Mouse (Mus musculus) frontal cortex, postnatal 36 days (tissue): ENCODE measurements at regions not wholly inside any gene's neighbourhood (a gene's known extent, or its start where the extent isn't known, plus 50 kb on each side); places are given as distances from the start of the nearest gene placed in this dataset.
A peak's percentile ranks its signal among the peaks of the same experiment; 100 is the strongest.
"Not testable (repeated sequence)": the region's sequence is repeated elsewhere in the genome, so short reads cannot be mapped to it uniquely, and the experiment has no call there.

ENCODE experiments used
- DNase-seq, 2 experiments: peaks; one replicate each; pipeline ENCODE4 v3.0.0; 2022; ENCODE audit warnings: low spot score in 2 of 2

DNA sequence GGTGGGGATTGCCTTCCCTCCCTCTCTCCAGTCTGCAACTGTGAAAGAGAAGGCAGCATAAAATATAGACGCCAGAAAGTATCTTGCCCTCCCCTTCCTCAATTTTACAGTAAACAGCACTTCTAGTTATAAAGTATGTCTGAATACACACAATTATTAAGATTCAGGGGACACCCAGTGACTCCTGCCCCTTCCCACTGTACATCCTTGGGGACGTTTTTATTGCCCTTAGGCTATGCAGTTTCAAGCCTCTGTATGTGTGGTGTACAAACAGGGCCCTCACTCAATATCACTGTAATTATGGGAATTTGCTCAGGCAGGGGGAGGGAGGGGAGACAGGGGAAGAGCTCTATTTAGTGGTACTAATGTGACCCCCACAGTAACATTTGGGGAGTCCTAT is 519.6 kb upstream of the Sall1 start:
- DNase-seq: no peak

GRCm38 (mm10) chr8:89562597-89562996 is 518.6 kb upstream of the Sall1 start:
- DNase-seq: no peak

- no peak for DNase-seq
Measured at GRCm38 (mm10) chr8:89541231-89541630, 497.3 kb upstream of the Sall1 start.

- no peak for DNase-seq
Measured at GRCm38 (mm10) chr8:89534605-89535004, 490.6 kb upstream of the Sall1 start.

- no peak for DNase-seq
Measured at GRCm38 (mm10) chr8:89525041-89525440, 481.1 kb upstream of the Sall1 start.

DNA sequence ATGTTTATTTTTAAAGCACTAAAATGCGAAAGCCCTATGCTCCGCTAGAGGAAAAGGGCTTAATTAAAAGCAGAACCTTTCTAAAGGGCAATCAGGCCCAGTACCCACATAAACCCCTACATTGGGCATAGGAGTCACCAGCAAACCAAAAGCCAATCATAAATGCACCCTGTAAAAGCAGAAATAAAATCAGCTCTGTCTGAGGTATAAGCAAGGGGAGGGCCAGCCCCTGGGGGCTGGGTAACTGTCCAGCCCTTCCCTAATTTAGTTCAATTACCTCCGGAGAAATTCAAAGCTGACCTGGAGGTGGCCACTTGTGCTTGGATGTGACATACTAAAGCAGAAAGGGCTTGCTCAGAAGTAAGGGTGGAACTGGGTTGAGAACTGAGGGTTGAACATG is 479.4 kb upstream of the Sall1 start:
- DNase-seq: no peak

GRCm38 (mm10) chr8:89516602-89517001 is 472.6 kb upstream of the Sall1 start:
- DNase-seq: no peak

DNA sequence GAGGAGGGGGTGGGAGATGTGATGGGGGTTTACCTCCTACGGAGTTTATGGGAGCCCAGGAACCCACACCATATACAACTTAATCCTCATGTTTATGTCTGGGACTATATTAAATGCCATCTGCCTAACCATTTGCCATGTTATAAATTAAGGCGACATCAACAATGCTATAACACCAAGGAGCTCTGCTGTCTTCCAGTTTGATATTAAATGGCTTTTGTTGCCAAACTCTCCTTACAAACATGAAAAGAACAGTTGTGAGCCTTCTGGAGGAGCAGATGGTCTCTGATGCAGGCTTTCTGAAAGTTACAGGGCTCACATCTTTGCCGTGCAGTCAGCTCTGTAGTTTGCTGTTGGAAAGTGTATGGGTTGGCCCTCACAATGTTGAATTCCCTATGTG is 470.3 kb upstream of the Sall1 start:
- peak; percentile 8 to 48 for DNase-seq

DNA sequence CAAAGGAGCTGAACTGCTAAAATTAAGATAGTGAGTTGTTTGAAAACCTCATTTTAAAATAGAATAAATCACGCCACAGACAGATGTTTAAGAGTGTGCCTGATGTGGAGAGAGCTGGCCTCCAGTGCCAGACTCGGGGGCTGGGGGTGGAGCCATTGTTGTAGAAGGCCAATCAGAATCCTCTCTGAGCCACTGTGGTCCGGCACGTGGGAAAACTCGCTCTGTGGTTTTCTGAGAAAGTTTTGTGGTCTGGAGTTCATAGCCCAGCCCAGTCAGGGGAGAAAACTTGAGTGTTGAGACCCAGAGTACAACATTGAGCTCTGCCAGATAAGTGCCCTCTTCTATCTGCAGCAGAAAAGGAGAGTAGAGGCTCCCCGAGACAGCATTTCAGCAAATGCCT is 463.7 kb upstream of the Sall1 start:
- no peak for DNase-seq

DNA sequence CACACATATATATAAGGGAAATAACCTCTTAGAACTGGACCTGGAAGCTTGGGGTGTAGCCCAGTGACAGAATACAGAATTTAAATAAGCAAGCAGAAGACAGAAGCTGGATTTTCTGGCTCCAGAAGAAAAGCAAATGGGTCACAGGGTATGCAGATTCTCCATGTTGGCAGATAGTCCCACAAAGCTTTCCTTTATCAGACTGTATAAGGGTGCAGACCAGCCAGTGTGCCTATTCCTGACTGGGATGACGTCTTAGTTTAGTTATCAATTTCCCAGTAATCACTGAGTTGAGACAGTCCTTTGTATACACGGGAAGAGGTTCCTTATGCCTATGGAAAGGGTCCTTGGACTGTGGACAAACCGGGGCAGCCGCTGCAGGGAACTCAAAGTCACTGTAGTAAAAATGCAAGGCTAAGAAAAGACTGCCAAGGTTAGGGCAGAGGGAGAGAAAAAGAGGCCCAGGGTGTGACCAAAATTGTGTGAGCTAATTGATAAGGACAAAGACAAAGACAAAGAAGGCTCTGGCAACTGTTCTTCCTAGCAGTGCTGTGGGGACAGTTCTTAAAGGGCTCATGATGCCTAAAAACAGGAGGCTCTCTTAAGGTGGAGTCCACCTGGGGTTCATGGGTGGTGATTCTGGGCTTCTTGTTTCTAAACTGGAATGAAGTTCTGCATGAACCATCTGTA is 459.7 kb upstream of the Sall1 start:
- DNase-seq: no peak

DNA sequence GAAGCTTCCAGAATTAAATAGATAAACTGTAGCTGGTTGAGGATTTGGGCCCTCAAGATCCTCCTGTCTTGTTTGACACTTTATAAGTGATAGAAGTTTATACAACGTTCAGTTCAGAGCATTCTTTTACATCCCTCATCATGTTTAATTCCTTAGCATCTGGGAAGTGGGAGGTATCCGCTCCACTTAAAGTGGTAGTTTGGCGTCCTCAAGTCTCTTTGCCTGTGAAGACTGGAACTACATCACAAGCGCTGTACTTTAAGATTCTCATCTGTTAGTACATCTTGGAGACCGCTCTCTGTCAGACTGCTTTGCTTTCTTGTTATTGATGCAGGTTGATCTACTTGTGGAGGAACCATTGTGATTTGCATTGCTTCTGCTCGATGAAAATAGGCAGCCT is 459.1 kb upstream of the Sall1 start:
- DNase-seq: peak in 1 of 2 experiments; percentile 3

DNA sequence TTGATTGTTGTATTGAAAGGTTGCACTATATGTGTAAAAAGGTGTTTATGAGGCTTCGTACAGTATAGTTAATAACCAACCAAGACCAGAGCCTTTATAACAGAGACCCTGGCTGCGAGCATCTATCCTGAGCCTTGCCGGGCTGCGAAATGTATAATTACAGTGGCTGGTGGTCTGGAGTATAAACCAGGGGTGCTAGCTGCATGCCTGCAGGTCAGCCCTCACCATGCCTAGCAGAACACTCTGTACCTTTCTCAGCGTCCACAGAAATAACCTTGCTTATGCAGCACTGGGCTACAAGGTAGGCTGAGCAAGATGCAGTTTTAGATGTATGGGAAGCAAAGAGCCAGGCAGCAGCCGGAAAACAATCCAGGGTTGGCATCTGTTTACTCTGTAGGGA is 457.8 kb upstream of the Sall1 start:
- DNase-seq: no peak

GRCm38 (mm10) chr8:89499831-89500230 is 455.9 kb upstream of the Sall1 start:
- no peak for DNase-seq

DNA sequence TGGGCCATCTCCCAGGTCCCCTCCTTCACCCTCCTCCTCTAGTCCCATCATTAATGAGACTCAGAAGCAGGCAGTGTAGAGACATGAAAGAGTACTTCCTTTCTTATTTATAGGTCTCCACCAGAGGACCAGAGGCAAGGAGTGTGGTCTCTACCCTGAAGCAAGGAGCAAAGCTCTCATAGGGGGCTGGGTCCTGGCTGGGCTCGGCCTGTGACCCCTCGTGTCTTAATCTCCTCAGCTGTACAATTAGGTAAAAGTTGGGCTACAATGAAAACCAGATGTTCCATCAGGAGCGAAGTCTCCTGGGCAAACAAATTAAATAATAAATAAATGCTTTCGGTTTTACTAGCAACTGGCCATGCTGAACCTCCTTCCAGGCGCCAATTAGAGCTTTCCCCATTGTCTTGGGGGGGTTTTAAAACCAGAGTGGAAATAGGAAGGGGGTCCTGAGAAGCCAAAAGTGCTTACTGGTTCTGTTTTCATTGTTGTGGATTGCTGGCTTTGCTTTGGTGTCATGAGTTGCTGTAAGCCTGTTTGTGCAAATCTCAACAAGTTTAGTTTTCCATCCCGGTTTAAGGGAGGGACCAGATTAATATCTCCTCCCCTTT is 454.2 kb upstream of the Sall1 start:
- DNase-seq: no peak

GRCm38 (mm10) chr8:89492336-89492735 is 448.4 kb upstream of the Sall1 start:
- no peak for DNase-seq

DNA sequence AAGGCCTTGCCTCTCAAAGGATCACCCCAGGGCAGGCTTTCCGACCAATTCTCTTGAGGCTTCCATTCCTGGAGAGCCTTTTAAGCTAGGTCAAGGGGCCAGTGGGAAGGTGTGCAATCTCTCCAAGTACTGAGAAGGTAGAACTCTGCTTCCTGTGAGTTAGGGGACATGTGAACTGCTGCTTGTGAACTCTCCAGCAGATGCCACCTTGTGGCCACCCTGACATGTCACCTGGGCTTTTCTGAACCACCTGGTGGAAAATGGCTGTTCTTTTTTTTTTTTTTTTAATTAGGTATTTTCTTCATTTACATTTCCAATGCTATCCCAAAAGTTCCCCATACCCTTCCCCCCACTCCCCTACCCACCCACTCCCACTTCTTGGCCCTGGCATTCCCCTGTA is 438.5 kb upstream of the Sall1 start:
- not testable (repeated sequence) for DNase-seq

GRCm38 (mm10) chr8:89476930-89477329 is 433.0 kb upstream of the Sall1 start:
- DNase-seq: peak in 1 of 2 experiments; percentile 4

GRCm38 (mm10) chr8:89471116-89471515 is 427.2 kb upstream of the Sall1 start:
- DNase-seq: no peak

DNA sequence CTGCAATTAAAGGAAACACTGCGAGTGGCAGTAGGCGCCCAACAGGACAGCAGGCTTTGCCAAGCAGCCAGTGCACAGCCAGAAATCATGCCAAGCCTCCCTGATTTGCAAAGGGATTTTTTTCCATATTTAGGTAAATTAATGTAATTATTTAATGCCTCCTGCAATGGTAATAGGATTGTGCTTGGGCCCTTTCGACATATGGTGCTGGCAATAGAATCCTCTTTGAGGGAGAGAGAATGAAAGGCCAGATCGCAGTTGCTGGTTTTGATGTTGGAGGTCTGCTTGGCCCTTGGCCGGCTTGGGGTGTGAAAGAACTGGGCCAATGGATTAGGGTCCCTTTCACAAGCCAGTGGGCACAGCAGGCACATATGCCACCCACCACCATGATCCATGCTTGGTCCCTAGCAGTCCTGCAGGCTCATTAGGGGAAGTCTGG is 424.8 kb upstream of the Sall1 start:
- DNase-seq: no peak

- DNase-seq: no peak
Measured at GRCm38 (mm10) chr8:89465211-89465753, 421.3 kb upstream of the Sall1 start.

- no peak for DNase-seq
Measured at GRCm38 (mm10) chr8:89456517-89456916, 412.6 kb upstream of the Sall1 start.

DNA sequence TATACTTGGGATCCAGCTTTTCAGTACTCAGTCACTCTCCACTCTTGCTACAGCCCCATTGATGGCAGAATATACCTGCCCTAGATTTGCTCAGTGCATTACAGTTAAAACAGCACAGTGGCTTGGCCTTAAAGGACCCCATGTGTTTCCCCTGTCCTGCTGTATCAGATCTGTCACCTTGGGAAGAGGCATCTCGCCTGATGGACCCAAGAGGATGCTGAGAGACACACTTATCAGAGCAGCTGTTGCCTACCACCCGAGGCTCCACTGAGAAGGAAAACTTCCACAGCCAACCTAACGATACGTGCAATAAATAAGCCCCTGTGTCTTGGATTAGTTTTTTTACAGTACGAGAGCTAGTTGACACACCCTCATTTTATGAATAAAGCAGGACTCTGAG is 411.8 kb upstream of the Sall1 start:
- no peak for DNase-seq

- no peak for DNase-seq
Measured at GRCm38 (mm10) chr8:89454197-89454596, 410.2 kb upstream of the Sall1 start.
